Mouse (Mus musculus): Measurements from ENCODE around the gene Efcc1.

The Efcc1 gene

DNA sequence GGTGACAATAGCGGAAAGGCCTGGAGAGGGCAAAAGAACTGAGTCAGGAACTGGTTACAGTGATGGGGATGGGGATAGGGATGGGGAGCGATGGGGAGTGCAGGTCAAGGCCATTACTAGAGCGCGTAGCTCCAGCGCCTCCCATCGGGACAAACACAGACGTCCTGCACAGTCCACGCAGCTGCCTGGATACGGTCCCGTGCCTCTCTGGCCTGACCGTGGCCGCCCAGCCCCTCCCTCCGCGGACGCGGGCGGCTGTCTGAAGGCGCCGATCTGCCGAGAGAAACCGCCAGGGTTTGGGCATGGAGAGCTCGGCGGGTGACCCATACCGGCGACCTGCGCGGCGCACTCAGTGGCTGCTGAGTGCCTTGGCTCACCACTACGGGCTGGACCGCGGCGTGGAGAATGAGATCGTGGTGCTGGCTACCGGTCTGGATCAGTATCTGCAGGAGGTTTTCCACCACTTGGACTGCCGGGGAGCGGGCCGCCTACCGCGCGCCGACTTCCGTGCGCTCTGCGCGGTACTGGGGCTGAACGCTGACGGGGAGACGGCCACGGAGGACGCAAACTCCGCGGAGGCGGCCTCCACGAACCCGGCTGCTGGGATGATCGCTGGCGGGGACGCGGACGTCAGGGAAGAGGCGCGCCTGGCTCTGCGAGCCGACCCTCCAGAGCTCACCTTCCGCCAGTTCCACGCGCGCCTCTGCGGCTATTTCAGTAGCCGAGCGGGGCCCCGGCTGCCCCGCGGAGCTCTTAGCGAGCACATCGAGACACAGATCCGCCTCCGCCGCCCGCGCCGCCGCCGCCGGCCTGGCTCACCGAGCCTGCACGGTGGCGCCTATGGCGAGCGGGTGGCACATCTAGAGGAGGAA is at the start of gene Efcc1:
TSS of gene Efcc1 (plus strand) at position 279 of the 872 bp plus-strand sequence.
- peak; percentile 81 for DNase-seq (ENCODE audit: low read depth, low spot score)

DNA sequence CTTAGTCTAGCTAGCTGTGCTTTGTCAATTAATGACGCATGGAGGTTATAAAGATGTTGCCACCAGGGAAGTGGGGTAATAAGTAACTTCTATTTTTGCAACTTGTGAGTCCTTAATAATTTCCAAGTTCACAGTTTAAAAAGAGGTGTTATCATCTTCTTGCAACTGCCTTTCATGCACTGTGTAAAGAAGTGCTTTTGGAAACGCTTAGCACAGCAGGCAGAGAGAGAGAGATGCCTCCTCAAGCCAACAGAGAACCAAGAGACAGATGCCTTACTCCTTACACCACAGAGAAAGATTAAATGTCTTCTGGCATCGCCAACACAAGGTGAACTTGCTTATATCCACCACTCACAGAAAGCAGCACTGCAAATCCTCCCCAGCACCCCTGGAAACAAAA is 34.7 kb upstream of the Efcc1 start:
- DNase-seq (ENCODE audit: low read depth, low spot score) = peak; percentile 54

DNA sequence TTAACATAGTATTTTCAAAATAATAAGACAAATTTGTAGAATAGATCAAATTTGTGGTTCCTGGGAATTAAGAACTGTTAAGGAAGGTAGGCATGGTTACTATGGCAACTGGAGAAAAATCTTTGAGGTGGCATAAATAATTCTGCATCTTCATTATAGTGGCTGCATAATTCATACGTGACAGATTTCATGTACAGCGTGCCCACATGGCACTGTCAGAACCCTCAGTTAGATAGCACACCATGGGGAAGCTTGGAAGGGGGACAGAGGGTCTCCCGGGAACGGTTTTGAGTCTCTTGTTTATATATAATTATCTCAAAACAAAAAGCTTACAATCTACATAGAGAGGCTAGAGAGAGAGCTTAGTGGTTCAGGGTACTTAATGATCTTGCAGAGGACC is 34.1 kb upstream of the Efcc1 start:
- peak; percentile 20 for DNase-seq (ENCODE audit: low read depth, low spot score)

DNA sequence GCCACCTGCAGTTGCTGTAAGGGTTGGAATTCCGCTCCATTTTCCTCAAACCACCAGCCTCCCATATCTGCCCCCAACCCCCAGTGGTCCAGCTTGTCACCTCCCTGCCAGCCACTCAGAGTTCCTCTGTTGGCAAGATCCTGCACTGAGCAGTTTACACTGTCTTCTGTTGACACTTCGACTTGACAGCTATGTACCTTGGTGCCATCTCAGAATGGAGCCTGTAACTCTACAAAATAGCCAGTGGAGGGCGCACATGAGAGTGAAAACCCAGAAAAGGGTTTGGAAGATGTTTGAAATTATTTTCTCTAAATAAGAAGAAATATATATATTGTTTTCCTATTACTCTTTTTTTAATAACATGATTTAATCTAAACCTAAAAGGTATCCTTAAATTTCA is 24.4 kb upstream of the Efcc1 start:
- peak; percentile 29 for DNase-seq (ENCODE audit: low read depth, low spot score)

DNA sequence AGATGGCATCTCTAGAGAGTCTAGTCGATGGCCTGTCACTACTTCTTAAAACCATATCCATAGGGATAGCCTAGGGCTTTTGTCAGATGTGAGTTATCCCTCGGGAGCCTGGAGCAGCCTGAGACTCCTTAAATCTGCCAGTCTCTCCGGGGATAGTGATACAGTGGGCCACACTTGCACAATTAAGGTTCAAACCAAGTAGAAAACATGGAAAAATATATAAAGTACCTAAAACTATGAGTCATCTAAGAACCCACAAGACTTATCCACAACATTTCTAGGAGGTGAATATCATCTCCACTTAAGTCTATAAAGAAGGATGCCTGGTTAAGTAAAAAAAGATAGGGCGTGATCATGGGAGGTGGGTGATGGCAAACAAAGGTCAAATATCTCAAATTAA is 18.4 kb upstream of the Efcc1 start:
- DNase-seq (ENCODE audit: low read depth, low spot score) = no peak

DNA sequence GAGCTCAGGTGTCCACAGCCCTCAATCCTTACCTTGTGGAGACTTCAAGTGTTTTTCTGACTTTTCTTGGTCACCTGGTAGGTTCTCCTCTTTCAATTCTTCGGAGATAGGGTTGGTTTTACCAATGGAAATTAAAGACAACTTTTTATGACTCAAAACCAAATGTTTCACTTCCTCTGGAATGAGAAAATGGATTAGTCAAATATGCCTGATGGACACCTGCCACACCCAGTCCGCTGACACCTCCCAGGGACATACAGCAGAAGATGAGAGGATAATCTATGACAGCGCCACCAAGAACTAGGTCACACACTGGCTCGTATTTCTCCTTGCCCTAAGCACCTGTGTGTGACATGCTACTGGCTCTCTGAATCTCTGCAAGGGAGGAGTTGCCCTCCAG is 16.6 kb upstream of the Efcc1 start:
- no peak for DNase-seq (ENCODE audit: low read depth, low spot score)

DNA sequence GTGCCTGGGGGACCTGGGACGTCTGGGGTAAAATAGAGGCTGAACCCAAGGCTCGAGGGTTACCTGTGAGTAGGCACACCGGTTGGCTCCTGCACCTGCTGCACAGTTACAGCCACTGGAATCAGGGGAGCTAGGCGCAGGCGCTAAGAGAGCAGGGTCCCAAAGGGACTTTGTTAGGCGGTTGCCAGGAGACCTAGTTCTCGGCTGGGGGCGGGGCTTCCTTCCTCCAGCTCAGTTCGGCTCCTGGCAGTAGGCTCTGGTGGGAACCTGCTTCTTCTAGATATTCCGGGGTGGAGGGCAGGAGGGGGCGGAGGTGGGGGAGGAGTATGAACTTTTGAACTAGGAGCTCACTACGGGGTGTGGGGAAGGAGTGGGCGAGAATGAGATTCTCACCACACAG is 8.0 kb upstream of the Efcc1 start:
- peak; percentile 63 for DNase-seq (ENCODE audit: low read depth, low spot score)

DNA sequence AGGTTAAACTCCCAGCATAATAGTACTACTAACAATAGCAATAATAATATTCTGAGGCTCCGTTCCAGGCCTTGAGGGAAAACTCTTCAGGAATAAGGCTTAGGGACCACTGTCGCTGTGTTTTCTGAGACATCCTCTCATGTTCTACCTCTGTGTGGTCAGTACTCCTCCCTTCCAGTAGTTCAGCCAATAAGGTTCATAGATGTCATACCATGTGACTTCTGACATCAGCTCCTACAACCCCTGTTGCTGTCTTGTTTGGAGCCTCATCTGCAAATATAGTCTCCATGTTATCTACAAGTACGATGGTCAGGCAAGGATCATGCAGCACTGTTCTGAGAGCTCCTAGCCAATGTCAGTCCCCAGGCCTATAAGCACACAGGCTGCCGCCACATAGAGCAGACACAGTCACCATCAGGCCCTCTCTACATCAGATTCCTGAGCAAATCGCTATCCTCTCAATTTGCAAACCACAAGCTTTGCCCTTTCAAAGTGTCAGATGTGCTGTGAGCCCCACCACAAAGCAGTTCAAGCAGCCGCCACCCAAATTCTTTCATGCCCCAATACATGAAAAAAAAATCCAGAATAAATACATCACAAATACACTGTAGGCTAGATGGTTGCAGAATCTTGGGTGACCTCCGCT is 5.3 kb upstream of the Efcc1 start:
- no peak for DNase-seq (ENCODE audit: low read depth, low spot score)

DNA sequence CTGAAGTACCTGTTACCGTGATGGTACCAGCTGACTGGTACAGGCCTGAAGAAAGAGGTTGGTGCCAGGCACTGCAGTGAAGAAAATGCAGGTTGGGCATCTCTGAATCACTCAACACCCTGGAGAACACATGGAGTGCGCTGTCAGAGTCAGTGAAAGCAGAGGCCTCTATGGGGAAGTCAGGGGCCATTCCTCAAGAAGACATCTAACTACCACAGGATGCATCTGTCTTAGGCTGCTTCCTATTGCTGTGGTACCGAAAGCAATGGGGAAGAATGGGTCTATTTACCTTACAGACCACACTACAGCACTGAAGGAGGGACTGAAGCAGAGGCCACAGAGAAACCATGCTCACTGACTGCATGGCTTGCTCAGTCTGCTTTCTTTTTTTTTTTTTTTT is 2.6 kb upstream of the Efcc1 start:
- DNase-seq (ENCODE audit: low read depth, low spot score) = no peak

DNA sequence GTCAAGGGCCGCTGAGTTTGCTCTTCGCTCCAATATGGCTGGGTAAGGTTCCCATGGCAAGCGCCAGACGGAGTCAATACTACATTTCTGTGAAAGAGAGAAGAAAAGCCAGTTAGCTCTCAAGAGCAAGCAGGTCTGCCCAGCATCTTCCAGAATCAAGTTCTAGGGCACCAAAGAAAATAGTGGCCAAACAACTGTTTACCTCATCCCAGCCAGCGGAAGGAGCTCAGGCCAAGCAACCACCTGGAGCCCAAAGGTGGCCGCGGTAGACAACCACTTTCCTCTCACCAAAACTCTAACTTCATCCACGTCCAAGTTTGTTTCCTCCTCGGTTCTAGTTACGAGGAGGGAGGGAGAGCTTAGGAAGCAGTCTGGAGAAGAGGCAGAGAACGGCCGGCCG is 528 bp upstream of the Efcc1 start:
- no peak for DNase-seq (ENCODE audit: low read depth, low spot score)

DNA sequence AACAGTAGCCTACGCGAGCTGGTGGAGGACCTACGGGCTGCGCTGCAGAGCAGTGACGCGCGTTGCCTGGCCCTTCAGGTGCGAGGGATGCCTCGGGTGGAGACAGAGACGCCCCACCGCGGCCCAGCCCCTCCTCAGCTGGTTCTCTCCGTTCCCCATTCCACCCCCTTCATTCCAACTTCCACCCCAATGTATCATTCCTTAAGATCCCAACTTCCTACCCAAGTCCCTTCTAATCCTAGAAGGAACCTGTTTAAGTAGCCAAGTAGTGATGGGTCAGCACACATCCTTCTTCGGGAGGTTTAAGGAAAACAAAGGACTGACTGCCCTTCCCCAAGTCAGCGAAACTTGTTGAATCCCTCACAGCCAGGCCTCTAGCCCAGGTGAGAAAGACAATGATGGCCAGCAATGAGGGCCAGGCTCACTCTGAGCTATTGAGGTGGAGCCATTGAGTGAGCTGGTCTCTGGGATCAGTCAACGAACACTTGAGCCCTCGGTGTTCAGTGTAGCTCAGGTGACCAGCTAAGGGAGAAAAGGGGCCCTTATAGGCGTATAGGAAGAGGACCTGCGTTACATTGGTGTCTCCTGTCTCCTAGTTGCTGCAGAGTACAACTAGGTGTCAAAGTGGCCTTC is 910 bp downstream of the Efcc1 start:
- DNase-seq (ENCODE audit: low read depth, low spot score) = no peak

DNA sequence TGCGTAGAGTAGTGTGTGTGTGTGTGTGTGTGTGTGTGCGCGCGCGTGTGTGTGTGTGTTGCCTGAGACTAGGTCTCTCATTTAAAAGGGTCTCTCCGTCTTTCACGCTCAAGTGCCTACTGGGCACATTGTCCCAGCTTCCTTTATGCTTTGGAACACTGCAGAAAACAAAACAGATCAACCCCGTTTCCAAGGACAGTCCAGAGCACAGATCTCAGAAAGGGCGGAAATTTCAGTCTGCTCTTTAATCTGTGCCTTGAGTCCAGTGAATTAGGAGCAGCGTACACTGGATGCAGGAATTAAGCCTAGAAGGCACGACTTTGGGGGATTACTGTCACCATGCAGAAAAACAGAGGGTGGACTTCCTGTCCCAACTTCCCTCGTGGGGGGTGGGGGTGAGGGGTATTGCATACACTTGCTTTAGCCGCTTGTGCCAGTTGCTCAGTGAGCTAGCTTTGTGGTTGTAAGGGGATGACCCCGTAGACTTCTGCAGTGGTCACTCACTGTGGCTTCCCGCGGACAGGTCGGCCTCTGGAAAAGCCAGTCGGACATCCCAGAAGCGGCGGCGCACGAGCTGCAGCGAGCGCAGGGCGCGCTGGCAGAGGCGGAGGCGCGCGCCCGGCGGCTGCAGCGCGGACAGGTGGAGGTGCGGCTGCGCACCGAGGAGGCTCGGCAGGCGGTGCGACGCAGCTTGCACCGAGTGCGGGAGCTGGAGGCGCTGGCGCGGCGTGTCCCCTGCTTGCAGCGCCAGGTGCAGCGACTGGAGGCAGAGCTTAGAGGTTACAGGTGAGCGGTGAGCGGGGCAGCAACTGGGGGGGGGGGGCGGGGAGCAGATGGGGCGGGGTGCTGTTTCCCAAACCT is 1.7 kb downstream of the Efcc1 start:
- DNase-seq (ENCODE audit: low read depth, low spot score) = peak; percentile 69

DNA sequence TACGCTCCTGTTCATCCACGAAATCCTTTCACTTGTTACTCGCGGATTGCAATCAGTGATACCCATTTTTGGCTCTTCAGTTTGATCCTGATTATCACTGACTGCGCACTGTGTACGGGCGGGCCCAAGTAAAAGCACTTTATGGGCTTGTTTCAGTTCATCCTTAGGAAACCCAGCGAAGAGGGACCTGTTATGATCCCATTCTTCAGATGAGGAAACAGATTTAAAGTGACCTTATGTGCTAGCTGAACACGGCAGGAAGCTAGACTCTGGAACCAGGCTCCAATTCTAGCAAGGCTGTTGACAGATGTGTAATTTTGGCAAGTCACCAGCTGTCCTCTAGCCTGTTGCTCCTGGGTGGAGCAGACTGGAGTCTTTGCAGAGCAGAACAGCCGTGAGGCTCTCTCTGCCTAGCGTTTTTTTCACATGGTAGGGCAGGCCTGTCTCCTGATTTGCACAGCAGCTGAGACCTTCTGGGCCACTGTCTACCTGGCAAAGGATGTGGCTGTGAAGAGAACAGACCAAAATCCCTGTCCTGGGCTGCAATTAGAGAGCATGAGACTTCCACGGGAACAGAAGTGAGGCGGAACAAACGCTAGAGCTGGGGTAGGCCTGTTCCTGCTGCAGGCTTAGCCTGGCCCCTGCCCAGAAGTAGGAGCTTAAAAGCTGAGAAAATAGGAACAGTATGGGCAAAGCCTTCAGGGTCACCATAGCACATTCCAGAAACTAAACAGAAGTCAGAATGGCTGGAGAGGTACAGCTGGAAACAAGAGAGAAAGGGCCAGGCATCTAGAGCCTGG is 2.7 kb downstream of the Efcc1 start:
- peak; percentile 57 for DNase-seq (ENCODE audit: low read depth, low spot score)

DNA sequence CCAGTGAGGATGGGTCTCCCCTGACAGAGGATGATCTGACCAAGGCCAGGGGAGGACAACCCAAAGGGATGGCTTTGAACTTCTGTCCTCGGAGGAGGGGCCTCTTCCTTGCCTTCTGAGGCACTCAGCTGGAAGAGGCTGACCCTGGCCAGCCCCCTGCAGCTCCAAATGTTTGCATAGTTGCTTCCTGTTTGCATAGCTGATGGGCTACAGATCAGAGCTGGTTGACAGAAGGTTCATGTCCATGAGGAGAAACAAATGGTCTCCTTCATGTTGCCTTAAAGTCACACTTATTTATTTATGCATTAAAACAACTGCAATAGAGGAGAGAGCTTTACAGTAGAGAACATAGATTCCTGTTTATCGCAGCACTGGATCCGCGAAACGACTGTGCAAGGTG is 3.5 kb downstream of the Efcc1 start:
- DNase-seq (ENCODE audit: low read depth, low spot score) = no peak

DNA sequence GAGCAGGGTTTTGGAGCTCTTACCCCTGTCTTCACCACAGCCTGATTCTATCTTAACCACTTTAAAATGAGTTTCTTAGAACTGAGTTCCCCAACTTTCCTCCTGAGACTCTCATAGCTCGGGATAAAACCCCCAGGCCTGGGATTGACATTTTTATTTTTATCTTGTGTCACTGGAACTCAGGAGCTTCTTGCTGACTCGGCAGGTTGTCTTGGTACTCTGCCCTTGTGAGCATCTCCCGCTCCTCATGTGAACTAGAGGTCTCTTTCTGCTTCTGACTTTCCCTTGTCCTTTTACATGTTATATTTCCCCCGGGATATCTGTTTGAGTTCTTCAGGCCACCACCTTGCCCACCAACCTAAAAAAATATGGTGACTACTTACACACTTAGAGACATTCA is 6.3 kb downstream of the Efcc1 start:
- no peak for DNase-seq (ENCODE audit: low read depth, low spot score)

DNA sequence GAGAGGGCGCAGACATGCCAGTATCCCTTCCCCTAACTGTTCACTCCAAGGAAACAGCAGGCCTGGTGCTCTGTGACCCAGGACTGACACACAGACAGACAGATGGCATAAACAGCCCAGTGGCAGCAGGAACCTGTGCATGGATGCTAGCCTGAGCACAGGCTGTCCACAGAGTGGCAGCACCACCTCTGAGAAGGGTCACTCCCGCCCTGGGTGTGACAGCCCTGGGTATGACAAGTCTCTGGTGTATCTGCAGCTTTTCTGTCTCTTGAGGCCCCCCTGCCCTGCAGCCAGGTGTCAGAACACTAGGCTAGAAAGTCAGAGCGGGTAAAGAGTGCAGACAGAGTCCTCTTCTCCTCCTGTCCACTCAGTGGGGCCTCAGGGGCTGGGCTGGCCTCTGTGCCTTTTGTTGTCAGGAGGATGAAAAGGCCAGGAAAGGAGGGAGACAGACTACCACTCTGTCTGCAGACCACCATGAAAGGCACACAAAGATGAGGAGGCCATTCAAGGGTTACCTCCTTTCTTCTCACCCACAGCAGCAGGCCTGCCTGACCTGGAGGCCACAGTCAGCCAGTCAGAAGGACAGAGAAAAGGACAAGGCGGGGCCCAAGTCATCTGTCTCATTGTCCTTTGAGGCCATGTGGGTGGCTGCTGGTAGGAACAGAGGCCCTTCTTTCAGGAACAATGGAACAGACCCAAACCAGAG is 7.4 kb downstream of the Efcc1 start:
- DNase-seq (ENCODE audit: low read depth, low spot score) = peak; percentile 79

DNA sequence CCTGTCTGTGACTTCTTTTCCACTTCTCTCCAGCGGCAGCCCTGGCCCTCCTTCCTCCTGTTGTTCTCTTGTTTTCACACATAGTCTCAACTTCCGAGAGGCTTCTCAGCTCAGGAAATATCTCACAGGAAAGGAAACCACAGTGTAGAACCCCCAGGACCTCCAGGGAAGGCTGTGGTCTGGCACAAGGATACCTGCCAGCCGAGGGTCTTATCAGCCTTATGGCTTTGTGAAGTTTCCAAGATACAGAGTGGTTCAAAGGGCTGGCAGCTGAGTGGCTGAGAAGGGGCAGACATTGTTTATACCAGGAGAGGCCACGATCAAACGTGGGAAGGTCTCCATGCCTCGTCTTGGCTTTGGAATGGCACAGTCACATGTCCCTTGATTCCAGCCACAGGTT is 9.2 kb downstream of the Efcc1 start:
- no peak for DNase-seq (ENCODE audit: low read depth, low spot score)

DNA sequence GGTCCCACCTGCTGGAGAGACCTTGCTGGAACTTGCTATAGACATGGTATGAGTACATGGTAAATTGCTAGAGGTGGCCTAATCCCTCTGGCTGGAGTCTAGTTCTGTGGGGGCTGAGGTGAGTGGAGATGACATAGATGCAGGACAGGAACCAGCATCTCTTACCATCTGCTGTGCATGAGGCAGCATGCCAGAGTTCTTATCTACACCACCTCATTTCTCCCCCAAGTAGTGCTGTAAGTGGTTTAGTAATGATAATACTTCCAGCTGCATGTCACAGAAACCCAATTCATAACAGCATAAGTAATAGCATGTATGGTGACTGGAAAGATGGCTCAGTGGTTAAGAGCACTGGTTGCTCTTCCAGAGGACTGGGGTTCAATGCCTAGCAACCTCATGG is 9.8 kb downstream of the Efcc1 start:
- DNase-seq (ENCODE audit: low read depth, low spot score) = peak; percentile 12

DNA sequence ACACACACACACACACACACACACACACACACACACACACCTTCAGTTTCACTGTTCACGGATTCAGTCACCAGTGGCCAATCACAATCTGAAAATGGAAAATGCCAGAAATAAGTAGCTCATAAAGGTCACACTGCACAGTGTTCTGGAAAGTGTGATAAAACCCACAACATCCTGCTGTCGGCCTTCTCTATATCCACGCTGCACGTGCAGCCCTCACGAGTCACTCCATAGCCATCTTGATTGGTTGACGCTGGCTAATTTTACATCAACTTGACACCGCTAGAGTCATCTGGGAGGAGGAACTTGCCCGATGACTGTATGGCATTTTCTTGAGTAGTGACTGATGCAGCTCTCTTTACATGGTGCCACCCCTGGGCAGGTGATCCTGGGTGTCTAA is 11.3 kb downstream of the Efcc1 start:
- DNase-seq (ENCODE audit: low read depth, low spot score) = no peak

DNA sequence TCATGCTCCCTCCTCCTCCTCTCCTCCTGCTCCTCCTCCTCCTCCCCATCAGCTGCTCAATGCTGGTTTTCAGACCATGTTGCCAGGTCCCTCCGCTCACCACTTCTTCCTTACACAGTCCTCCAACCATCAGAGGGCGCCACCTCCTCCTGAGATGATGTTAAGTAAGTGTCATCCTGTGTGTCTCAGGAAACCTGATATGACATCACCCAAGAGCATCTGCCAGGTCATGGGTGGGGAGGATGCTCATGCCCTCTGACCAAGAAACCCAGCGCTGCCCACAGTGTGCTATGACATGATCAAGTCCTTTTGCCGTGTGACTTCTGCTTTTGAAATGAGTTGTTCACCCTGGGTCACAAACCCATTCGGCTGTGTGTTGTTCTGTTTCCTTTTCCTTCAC is 12.1 kb downstream of the Efcc1 start:
- DNase-seq (ENCODE audit: low read depth, low spot score) = peak; percentile 35
